Mouse (Mus musculus): ENCODE measurements around the gene Gtf2ird1. TPM values are rescaled to one million over a fixed set of nuclear protein-coding genes. Genes with fewer than 3 reads are reported as not detected.

Gene Gtf2ird1
- polyA plus RNA-seq, 1 experiment from 2014 or later, result 95.9 TPM

- no peaks in the 10 kb centered on the region for H3K27me3 ChIP-seq
- no peak overlapping the region for H3K27ac ChIP-seq
- no peak overlapping the region for H3K4me2 ChIP-seq (replicated peaks)
- no peak for ATAC-seq (ENCODE audit: low FRiP score)
- H3K9ac ChIP-seq, result no peak overlapping the region
- 75% methylated on average over 9 of the region's 9 CpGs for WGBS
- H3K9me3 ChIP-seq (replicated peaks), result no peaks in the 10 kb centered on the region
- H3K4me3 ChIP-seq, result no peak overlapping the region
- H3K36me3 ChIP-seq, result peaks cover 21% of the 10 kb centered on the region
- peaks cover 5% of the 10 kb centered on the region; the same call in 1 of the 2 replicates for H3K4me1 ChIP-seq
Measured at GRCm38 (mm10) chr5:134421061-134421460, 35.5 kb downstream of the Gtf2ird1 start.

GRCm38 (mm10) chr5:134419700-134420099 lies 36.8 kb downstream of the Gtf2ird1 start:
- Histone ChIP-seq H3K36me3 (peaks cover 35% of the 10 kb centered on the region), H3K9me3 (replicated peaks) (no peaks in the 10 kb centered on the region), H3K27ac (no peak overlapping the region), H3K4me2 (replicated peaks) (no peak overlapping the region), H3K27me3 (no peaks in the 10 kb centered on the region), H3K4me3 (no peak overlapping the region), H3K4me1 (peaks cover 5% of the 10 kb centered on the region; the same call in 1 of the 2 replicates), H3K9ac (no peak overlapping the region)
- WGBS, result 95% methylated on average over 5 of the region's 5 CpGs
- ATAC-seq (ENCODE audit: low FRiP score), result no peak

- Histone ChIP-seq H3K27me3 (no peaks in the 10 kb centered on the region), H3K36me3 (peaks cover 47% of the 10 kb centered on the region), H3K4me1 (peaks cover 5% of the 10 kb centered on the region; the same call in 1 of the 2 replicates), H3K9ac (no peak overlapping the region), H3K4me2 (replicated peaks) (no peak overlapping the region), H3K4me3 (no peak overlapping the region), H3K9me3 (replicated peaks) (no peaks in the 10 kb centered on the region), H3K27ac (no peak overlapping the region)
- ATAC-seq (ENCODE audit: low FRiP score), result no peak
- WGBS, result 95% methylated on average over 6 of the region's 6 CpGs
Measured at GRCm38 (mm10) chr5:134418315-134419074, 38.0 kb downstream of the Gtf2ird1 start.

- H3K27me3 ChIP-seq, result no peaks in the 10 kb centered on the region
- H3K9ac ChIP-seq, result no peak overlapping the region
- H3K4me2 ChIP-seq (replicated peaks), result no peak overlapping the region
- 89% methylated on average over 2 of the region's 2 CpGs for WGBS
- H3K36me3 ChIP-seq, result peaks cover 94% of the 10 kb centered on the region
- H3K4me3 ChIP-seq, result no peak overlapping the region
- H3K9me3 ChIP-seq (replicated peaks), result no peaks in the 10 kb centered on the region
- no peak for ATAC-seq (ENCODE audit: low FRiP score)
- no peaks in the 10 kb centered on the region for H3K4me1 ChIP-seq
- no peak overlapping the region for H3K27ac ChIP-seq
Measured at GRCm38 (mm10) chr5:134412341-134412740, 44.2 kb downstream of the Gtf2ird1 start.

GRCm38 (mm10) chr5:134410307-134410836 lies 46.1 kb downstream of the Gtf2ird1 start:
- H3K27ac ChIP-seq, result no peak overlapping the region
- H3K4me3 ChIP-seq, result no peak overlapping the region
- WGBS, result 88% methylated on average over 7 of the region's 7 CpGs
- no peak overlapping the region for H3K4me2 ChIP-seq (replicated peaks)
- H3K9ac ChIP-seq, result no peak overlapping the region
- no peaks in the 10 kb centered on the region for H3K27me3 ChIP-seq
- H3K9me3 ChIP-seq (replicated peaks), result no peaks in the 10 kb centered on the region
- peaks cover 92% of the 10 kb centered on the region for H3K36me3 ChIP-seq
- ATAC-seq (ENCODE audit: low FRiP score), result 0 out of 2 replicates have a peak, but pooled peaks have one; percentile 22
- no peaks in the 10 kb centered on the region for H3K4me1 ChIP-seq

GRCm38 (mm10) chr5:134409606-134410306 lies 46.8 kb downstream of the Gtf2ird1 start:
- no peaks in the 10 kb centered on the region for H3K4me1 ChIP-seq
- H3K27ac ChIP-seq, result no peak overlapping the region
- no peak overlapping the region for H3K9ac ChIP-seq
- H3K9me3 ChIP-seq (replicated peaks), result no peaks in the 10 kb centered on the region
- no peaks in the 10 kb centered on the region for H3K27me3 ChIP-seq
- peaks cover 92% of the 10 kb centered on the region for H3K36me3 ChIP-seq
- WGBS, result 97% methylated on average over 6 of the region's 6 CpGs
- no peak overlapping the region for H3K4me3 ChIP-seq
- 0 out of 2 replicates have a peak, but pooled peaks have one; percentile 16 for ATAC-seq (ENCODE audit: low FRiP score)
- H3K4me2 ChIP-seq (replicated peaks), result no peak overlapping the region

- Histone ChIP-seq H3K9ac (no peak overlapping the region), H3K4me3 (no peak overlapping the region), H3K27ac (no peak overlapping the region), H3K4me2 (replicated peaks) (no peak overlapping the region), H3K27me3 (no peaks in the 10 kb centered on the region), H3K4me1 (no peaks in the 10 kb centered on the region), H3K9me3 (replicated peaks) (no peaks in the 10 kb centered on the region), H3K36me3 (peaks cover 95% of the 10 kb centered on the region)
- WGBS, result 90% methylated on average over 5 of the region's 5 CpGs
- no peak for ATAC-seq (ENCODE audit: low FRiP score)
Measured at GRCm38 (mm10) chr5:134408119-134408518, 48.4 kb downstream of the Gtf2ird1 start.

- H3K9ac ChIP-seq, result no peak overlapping the region
- no peak overlapping the region for H3K4me2 ChIP-seq (replicated peaks)
- H3K36me3 ChIP-seq, result peaks cover 91% of the 10 kb centered on the region
- no peak overlapping the region for H3K4me3 ChIP-seq
- no peaks in the 10 kb centered on the region for H3K9me3 ChIP-seq (replicated peaks)
- WGBS, result 96% methylated on average over 18 of the region's 18 CpGs
- H3K27ac ChIP-seq, result no peak overlapping the region
- no peak for ATAC-seq (ENCODE audit: low FRiP score)
- H3K27me3 ChIP-seq, result no peaks in the 10 kb centered on the region
- no peaks in the 10 kb centered on the region; the same call in 1 of the 2 replicates for H3K4me1 ChIP-seq
Measured at GRCm38 (mm10) chr5:134401841-134402240, 54.7 kb downstream of the Gtf2ird1 start.

GRCm38 (mm10) chr5:134397434-134398163 lies 58.9 kb downstream of the Gtf2ird1 start:
- no peaks in the 10 kb centered on the region for H3K27me3 ChIP-seq
- WGBS, result 94% methylated on average over 15 of the region's 15 CpGs
- H3K4me1 ChIP-seq, result no peaks in the 10 kb centered on the region; the same call in 1 of the 2 replicates
- H3K27ac ChIP-seq, result no peak overlapping the region
- H3K4me3 ChIP-seq, result no peak overlapping the region
- H3K4me2 ChIP-seq (replicated peaks), result no peak overlapping the region
- H3K36me3 ChIP-seq, result peaks cover 90% of the 10 kb centered on the region
- no peak overlapping the region for H3K9ac ChIP-seq
- no peaks in the 10 kb centered on the region for H3K9me3 ChIP-seq (replicated peaks)
- ATAC-seq (ENCODE audit: low FRiP score), result no peak

- Histone ChIP-seq H3K4me3 (no peak overlapping the region), H3K4me1 (no peaks in the 10 kb centered on the region; the same call in 1 of the 2 replicates), H3K9me3 (replicated peaks) (no peaks in the 10 kb centered on the region), H3K27ac (peak overlapping the region; percentile 35; the same call in 1 of the 2 replicates), H3K4me2 (replicated peaks) (no peak overlapping the region), H3K27me3 (no peaks in the 10 kb centered on the region), H3K36me3 (peaks cover 90% of the 10 kb centered on the region), H3K9ac (no peak overlapping the region)
- WGBS, result 78% methylated on average over 9 of the region's 9 CpGs
- no peak for ATAC-seq (ENCODE audit: low FRiP score)
Measured at GRCm38 (mm10) chr5:134396519-134396918, 60.0 kb downstream of the Gtf2ird1 start.

GRCm38 (mm10) chr5:134394624-134395023 lies 61.9 kb downstream of the Gtf2ird1 start:
- Histone ChIP-seq H3K9me3 (replicated peaks) (no peaks in the 10 kb centered on the region), H3K4me3 (no peak overlapping the region), H3K4me2 (replicated peaks) (no peak overlapping the region), H3K9ac (no peak overlapping the region), H3K27me3 (no peaks in the 10 kb centered on the region), H3K27ac (peak overlapping the region; percentile 64), H3K36me3 (peaks cover 92% of the 10 kb centered on the region), H3K4me1 (no peaks in the 10 kb centered on the region; the same call in 1 of the 2 replicates)
- ATAC-seq (ENCODE audit: low FRiP score), result no peak
- whole genome bisulfite sequencing, result 52% methylated on average over 10 of the region's 10 CpGs

GRCm38 (mm10) chr5:134393624-134394023 lies 62.9 kb downstream of the Gtf2ird1 start:
- Histone ChIP-seq H3K9me3 (replicated peaks) (no peaks in the 10 kb centered on the region), H3K9ac (no peak overlapping the region), H3K4me3 (no peak overlapping the region), H3K4me2 (replicated peaks) (no peak overlapping the region), H3K4me1 (no peaks in the 10 kb centered on the region; the same call in 1 of the 2 replicates), H3K27ac (0 out of 2 replicates have a peak overlapping the region, but pooled peaks have one; percentile 64), H3K36me3 (peaks cover 92% of the 10 kb centered on the region), H3K27me3 (no peaks in the 10 kb centered on the region)
- 79% methylated on average over 6 of the region's 6 CpGs for WGBS
- no peak for ATAC-seq (ENCODE audit: low FRiP score)
